Mouse (Mus musculus) CD4-positive helper T cell, adult 2 months (primary cell): ENCODE data around the gene Mfsd14b.

Experiments used
- DNase-seq: peaks from one replicate; pipeline ENCODE4 v3.0.0-alpha.2; 2012; ENCODE audit warnings: low read depth, missing footprints, low spot score

The Mfsd14b gene

DNA sequence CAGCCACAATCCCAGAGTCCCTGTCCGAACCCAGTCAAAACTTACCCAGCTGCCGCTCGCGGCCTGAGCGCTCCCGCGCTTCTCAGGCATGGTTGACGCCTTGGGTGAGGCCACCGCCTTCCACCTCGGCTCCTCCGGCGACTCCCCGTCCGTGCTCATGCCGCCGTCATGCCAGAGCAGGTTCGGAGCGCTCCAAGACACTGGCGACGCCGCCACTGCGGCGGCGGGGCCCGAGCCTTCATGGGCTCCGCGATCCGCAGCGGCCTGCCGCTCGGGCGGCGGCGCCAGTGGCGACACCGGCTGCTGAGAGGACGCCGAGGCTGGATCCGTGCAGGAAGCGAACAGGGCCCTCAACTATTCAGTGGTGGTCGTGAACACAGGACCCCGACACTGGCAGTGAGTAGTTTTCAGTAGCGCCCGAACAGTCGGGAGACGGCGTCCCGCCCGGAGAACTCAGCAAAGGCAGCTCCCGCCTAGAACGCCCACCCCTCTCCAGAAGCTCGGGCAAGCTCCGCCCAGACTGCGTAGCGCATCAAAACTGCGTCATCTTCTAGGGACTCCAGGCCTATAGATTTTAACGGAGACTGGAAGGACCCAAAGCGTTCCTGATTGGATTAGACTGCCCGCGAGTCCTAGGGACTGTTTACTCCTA lies at the start of gene Mfsd14b:
TSS of gene Mfsd14b (minus strand) at position 517 of the 652 bp plus-strand sequence.
- peak; percentile 92 for DNase-seq

DNA sequence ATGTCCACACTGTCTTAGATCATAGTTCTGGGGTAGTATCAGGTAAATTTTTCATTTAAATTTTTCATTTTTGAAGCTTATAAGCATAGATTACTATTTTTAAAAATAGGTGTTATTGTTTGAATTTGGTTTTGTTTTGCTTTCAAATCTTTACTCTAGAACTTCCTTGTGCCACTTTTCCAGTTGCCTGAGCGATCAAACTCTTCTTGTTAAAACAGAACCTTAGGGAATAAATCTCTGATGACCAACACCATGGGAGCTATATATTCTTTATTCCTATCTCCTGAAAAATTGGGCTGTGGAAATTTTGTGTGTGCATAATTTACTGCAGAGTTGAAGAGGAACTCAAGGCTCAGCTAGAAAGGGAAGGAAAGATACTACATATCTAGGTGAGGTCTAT lies 37.2 kb upstream of the Mfsd14b start, which contains the start of gene Olfr466:
TSS of gene Olfr466 (plus strand) at position 301 of the 400 bp plus-strand sequence.
- DNase-seq, result no peak

DNA sequence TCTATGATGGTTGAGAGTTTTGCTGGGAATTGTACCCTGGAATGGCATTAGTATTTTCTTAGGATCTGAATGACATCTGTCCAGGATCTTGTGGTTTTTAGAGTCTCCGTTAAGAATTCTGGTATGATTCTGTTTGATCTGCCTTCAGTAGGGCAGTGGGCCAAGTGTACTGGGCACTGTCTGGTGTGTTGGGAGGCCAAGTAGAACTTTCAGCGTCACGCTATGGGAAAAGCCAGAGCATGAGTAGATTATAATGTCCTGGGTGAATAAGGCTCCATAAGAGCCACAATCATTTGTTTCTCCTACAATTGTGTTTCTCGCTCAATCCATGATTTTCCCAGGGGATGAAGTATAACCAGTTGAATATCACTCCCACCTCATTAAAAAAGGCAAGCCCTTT lies 25.0 kb upstream of the Mfsd14b start, which contains the start of gene Olfr465-ps1:
TSS of gene Olfr465-ps1 (plus strand) at position 301 of the 400 bp plus-strand sequence.
- no peak for DNase-seq

DNA sequence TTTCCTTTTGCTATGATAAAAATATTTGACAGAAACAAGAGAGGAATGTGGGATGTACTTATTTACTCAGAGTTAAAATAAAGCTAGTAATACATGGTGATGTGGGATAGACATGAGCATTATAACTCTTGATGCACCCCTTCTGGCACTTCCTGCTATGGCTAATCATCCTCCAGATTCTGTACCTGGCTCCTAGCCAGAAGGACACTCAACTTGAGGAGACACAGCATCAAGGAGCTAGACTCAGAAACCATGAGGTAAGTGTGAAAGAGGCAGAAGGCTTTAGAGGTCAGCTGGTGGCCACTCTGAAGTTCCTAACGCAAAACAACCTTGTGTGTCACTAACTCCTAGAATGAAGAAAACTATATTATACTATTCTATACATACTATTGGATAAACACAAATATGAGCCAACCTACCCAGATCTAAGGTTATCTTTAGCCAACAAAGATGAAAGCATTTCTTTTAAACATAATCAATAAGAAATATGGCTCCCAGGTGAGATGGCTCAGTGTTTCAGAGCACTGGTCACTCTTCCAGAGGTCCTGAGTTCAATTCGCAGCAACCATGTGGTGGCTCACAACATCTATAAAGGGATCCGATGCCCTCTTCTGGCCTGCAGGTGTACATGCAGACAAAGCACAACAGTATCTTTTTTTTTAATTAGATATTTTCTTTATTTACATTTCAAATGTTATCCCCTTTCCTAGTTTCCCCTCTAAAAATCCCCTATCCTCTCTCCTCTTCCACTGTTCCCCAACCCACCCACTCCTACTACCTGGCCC lies 14.5 kb upstream of the Mfsd14b start:
- DNase-seq, result no peak

DNA sequence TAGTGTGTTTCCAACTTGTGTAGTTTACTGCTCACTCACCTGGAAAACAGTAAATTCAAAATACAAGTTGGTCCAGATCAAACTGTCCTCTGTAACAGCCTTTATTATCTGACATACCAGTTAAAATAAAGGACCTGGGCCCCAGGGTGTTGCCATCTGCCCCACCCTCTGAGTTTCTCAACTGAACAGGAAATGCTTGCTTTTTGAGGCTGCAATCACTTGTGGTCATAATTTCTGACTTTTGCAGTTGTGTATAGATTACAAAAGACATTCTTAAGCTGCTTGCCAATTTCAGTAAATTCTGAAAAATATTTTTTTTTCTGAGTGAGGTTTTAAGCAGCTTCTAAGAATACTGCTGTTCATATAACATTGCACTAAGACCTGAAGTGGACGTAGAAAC lies 9.3 kb upstream of the Mfsd14b start:
- no peak for DNase-seq

DNA sequence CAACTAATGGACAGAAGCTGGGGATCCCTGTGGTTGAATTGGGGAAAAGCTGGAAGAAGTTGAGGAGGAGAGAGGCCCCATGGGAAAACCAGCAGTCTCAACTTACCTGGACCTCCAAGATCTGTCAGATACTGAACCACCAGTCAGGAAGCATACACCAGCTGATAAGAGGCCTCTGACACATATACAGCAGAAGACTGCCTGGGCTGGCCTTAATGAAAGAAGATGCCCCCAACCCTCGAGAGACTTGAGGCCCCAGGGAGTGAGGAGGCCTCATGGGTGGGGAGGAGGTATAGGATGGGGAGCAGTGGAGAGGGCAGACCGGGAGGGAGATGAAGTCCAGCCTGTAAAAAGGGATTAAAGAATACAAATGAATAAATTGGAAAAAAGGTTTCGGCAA lies 8.2 kb upstream of the Mfsd14b start:
- DNase-seq, result no peak

DNA sequence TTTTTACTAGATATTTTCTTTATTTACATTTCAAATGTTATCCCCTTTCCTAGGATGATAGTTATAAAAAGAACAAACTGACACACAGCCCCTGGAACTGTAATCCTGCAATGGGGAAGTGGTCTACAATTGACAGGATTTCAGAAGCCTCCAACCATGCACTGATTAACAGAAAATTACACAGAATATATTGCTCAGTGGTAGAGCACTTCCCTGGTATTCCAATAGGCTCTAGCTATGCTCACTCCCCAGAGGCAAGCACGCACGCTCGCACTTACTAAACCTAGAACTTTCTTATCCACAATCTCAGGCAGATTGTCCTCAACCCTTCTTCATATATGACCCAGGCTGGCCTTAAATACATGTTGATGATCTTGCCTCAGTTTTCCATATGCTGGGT lies 464 bp upstream of the Mfsd14b start:
- no peak for DNase-seq

DNA sequence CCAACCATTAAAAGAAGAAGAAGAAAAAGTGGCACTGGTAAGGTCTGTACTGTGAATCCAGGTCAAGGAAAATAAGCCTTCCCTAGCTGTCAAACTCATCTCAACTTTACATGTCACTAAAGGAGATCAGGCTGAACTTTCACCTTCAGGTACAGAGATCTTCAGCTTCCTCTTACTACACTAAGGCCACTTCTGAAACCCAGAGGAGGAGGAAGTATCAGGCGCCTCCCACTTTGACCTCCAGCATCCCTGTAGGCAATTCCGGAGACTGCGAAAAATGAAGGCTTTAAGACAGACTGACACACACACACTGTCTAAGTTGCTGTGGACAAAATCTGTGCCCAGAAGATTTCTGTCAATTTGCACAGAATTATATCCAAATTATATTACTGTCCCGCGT lies 814 bp downstream of the Mfsd14b start:
- DNase-seq, result peak; percentile 34

DNA sequence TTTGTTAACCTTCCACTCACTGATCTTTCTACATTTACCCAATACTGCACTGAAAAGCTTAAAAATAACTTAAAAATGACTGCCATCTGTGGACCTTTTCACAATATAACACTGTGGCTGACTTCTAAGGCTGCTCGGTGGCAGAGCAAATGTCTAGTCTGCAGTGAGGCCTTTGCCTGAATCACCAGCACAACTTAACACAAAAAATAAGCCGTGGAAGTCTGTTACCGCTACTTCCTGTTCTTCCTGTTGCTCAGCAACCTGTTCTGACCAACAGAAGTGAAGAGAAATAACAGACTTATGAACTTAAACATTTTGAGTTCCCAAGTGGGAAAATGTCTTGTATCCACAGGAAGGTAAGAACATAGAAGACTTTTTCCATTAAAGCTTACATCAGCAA lies 11.5 kb downstream of the Mfsd14b start:
- peak; percentile 15 for DNase-seq

DNA sequence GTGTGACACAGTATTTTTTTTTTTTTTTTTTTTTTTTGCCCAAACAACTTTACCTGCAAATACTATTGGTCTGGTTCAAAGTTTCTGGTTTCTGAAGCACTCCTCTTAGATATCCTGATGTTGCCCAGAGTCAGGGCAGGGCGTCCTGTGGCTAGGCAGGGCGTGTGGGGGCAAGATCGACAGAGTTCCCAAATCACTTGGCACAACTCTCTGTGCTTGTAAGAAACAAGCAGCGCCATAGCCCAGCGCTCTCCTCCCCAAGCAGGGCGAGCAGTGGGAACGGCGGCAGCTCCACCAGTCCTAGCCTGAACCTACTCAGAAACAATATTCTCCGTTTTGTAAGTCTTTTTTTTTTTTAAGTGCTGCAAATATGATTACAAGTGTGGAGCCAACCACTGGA lies 12.1 kb downstream of the Mfsd14b start:
- DNase-seq, result no peak

DNA sequence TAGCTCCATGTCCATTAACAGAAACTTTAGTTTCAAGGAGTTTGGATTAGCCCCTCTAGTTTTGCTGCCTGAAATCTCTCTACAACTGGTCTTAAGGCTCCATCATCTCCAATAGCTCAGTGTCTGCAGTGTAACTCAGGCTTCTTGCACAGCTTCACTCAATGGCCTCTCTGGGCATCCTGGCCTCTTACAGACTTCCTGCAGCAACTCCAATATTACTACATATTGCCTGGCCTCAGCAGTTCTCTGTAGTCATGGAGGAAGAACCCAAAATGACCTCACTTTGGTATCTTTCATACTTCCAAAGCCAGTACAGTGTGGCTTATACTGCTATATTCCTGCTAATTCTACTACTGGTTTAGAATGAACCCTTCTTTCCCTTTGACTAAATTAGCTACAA lies 15.8 kb downstream of the Mfsd14b start:
- no peak for DNase-seq

DNA sequence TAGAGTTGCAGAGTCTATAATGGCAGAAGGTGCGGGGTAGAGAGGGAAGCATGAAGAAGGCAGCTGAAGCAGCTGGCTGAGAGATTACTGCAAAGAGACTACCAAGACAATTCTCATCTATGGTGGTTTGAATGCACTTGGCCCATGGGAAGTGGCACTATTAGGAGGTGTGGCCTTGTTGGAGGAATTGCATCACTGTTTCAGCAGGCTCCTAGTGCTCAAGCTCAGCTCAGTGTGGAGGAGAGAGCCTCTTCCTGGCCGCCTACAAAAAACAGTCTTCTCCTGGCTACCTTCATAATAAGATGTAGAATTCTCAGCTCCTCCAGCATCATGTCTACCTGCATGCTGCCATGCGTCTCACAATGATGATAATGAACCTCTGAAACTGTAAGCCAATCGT lies 16.9 kb downstream of the Mfsd14b start:
- no peak for DNase-seq

DNA sequence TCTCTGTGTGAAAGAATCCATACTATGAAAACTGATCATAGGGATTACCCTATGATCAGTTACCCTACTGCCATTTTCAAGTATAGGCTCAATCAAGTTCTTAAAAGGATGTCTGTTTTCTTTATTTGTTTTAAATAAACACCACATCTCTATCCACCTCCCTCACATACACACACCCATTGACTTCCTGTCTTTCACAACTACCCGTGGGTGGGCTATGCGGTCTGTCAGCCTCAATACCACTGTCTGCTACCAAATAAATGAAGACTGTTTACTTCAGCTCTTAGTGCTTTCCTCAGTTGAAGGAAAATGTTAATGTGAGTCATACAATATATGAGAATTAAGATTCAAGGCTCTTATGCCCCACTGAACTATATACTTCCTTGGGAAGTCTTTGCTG lies 42.8 kb downstream of the Mfsd14b start:
- peak; percentile 8 for DNase-seq

DNA sequence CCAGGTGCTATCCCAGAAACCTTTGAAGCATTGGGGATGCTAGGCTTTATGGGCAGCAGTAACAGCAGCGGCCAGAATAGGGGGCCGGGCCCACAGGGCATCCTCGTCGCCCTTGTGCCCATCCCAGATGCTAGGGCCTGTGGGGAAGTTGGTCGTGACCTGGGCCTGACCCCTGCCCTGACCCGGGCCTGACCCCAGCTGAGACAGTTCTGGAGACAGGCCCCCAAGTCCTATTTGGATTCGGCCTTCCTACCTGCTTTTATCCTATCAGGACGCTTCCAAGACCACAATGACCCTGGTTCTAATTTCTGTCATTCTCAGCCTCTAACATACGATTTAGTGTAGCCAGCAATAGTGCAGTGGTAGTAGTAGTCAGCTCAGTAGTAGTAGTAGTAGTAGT lies 60.1 kb downstream of the Mfsd14b start, which contains the start of gene Prss47:
TSS of gene Prss47 (minus strand) at position 101 of the 400 bp plus-strand sequence.
- DNase-seq, result no peak

DNA sequence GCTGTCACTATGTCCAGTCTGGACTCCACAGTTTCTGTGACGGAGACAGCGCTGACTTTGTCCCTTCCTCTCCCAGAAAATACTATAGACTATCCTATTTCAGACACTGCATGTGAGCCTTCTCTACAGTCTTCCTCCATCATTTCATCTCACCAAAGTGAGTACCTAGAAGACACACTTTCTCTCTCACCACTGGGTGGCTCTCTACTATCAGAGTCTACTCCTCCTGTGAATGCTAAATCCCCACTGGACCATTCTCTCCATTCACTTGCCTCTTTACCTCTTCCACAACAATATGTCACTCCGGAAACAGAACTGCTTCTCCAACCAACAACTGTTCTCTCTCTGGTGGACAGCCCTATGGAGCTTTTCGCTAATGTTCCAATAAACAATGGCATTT lies 77.7 kb downstream of the Mfsd14b start:
- DNase-seq, result no peak

DNA sequence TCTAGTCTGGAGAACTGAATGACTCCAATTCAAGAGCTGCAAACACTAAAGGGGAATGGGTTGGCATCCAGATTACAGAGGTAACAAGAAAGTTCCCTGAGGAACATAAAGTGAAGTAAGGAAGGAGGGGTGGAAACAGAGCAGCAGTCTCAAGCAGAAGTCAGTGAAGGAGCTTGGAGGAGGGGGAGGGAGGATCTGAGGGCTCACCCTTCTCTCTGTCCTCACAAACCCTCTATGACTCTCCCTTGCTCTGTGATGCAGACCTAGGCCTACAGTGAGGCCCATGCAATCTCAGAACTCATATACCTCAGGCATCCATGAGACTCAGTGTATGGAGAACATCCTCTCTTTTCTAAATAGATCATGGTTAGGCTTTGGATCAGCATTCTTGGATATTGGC lies 80.0 kb downstream of the Mfsd14b start, which contains the start of gene Spata31d1c:
TSS of gene Spata31d1c (plus strand) at position 301 of the 400 bp plus-strand sequence.
- no peak for DNase-seq
